Mouse (Mus musculus): ENCODE results near the gene Guca1a.
"Not testable (repeated sequence)": the region's sequence is repeated elsewhere in the genome, so short reads cannot be mapped to it uniquely, and the experiment has no call there.

Gene Guca1a

GRCm38 (mm10) chr17:47400451-47400850 is at the start of gene Guca1a:
TSS of gene Guca1a (minus strand) at chr17:47400584.
- DNase-seq (ENCODE audit: low read depth, low spot score), result no peak

GRCm38 (mm10) chr17:47449432-47449831 is 49.0 kb upstream of the Guca1a start:
- DNase-seq (ENCODE audit: low read depth, low spot score), result no peak

- no peak for DNase-seq (ENCODE audit: low read depth, low spot score)
Measured at GRCm38 (mm10) chr17:47448523-47449372, 48.4 kb upstream of the Guca1a start.

- no peak for DNase-seq (ENCODE audit: low read depth, low spot score)
Measured at GRCm38 (mm10) chr17:47446561-47446960, 46.2 kb upstream of the Guca1a start.

GRCm38 (mm10) chr17:47446025-47446424 is 45.6 kb upstream of the Guca1a start:
- no peak for DNase-seq (ENCODE audit: low read depth, low spot score)

- DNase-seq (ENCODE audit: low read depth, low spot score), result no peak
Measured at GRCm38 (mm10) chr17:47445518-47445917, 45.1 kb upstream of the Guca1a start.

GRCm38 (mm10) chr17:47444113-47444512 is 43.7 kb upstream of the Guca1a start:
- DNase-seq (ENCODE audit: low read depth, low spot score), result no peak

GRCm38 (mm10) chr17:47442271-47442670 is 41.9 kb upstream of the Guca1a start:
- DNase-seq (ENCODE audit: low read depth, low spot score), result no peak

- no peak for DNase-seq (ENCODE audit: low read depth, low spot score)
Measured at GRCm38 (mm10) chr17:47441296-47442051, 41.1 kb upstream of the Guca1a start.

- DNase-seq (ENCODE audit: low read depth, low spot score), result no peak
Measured at GRCm38 (mm10) chr17:47440359-47440890, 40.0 kb upstream of the Guca1a start.

GRCm38 (mm10) chr17:47439396-47440028 is 39.1 kb upstream of the Guca1a start:
- DNase-seq (ENCODE audit: low read depth, low spot score), result no peak

GRCm38 (mm10) chr17:47438611-47439010 is 38.2 kb upstream of the Guca1a start:
- DNase-seq (ENCODE audit: low read depth, low spot score), result no peak

- no peak for DNase-seq (ENCODE audit: low read depth, low spot score)
Measured at GRCm38 (mm10) chr17:47436907-47437547, 36.6 kb upstream of the Guca1a start, which contains the start of gene 1700001C19Rik. TSS of gene 1700001C19Rik (minus strand) at chr17:47437376.

GRCm38 (mm10) chr17:47436156-47436906 is 35.9 kb upstream of the Guca1a start, which contains the start of gene AI661453:
TSS of gene AI661453 (plus strand) at chr17:47436615.
- no peak for DNase-seq (ENCODE audit: low read depth, low spot score)

GRCm38 (mm10) chr17:47430815-47431214 is 30.4 kb upstream of the Guca1a start:
- no peak for DNase-seq (ENCODE audit: low read depth, low spot score)

GRCm38 (mm10) chr17:47428831-47429304 is 28.5 kb upstream of the Guca1a start:
- no peak for DNase-seq (ENCODE audit: low read depth, low spot score)

GRCm38 (mm10) chr17:47427316-47427715 is 26.9 kb upstream of the Guca1a start:
- no peak for DNase-seq (ENCODE audit: low read depth, low spot score)

- no peak for DNase-seq (ENCODE audit: low read depth, low spot score)
Measured at GRCm38 (mm10) chr17:47424186-47424585, 23.8 kb upstream of the Guca1a start.

- DNase-seq (ENCODE audit: low read depth, low spot score), result not testable (repeated sequence)
Measured at GRCm38 (mm10) chr17:47422616-47423015, 22.2 kb upstream of the Guca1a start.

GRCm38 (mm10) chr17:47421566-47421965 is 21.2 kb upstream of the Guca1a start:
- no peak for DNase-seq (ENCODE audit: low read depth, low spot score)
